Mouse (Mus musculus) cortical plate, adult 2 months (tissue): ENCODE results near the gene Stk16.

Experiments used
- CTCF ChIP-seq: fragments of 200-500 bp; IDR thresholded peaks from 2 replicates; pipeline ENCODE4 v1.5.1; 2011; ENCODE audit warnings: mild to moderate bottlenecking, control low read depth, low read length; ENCODE audit not compliant: insufficient read depth; ENCODE audit errors: extremely low read depth
- POLR2A ChIP-seq: fragments of 200-500 bp; IDR thresholded peaks from 2 replicates; pipeline ENCODE4 v1.6.1; 2011; ENCODE audit warnings: mild to moderate bottlenecking, low read length, control low read depth; ENCODE audit not compliant: insufficient read depth; ENCODE audit errors: extremely low read depth

- no peak for TF ChIP-seq CTCF
- TF ChIP-seq POLR2A, result no peak
Observed at GRCm38 (mm10) chr1:75215785-75216184, 5.1 kb downstream of the Stk16 start.
